Mouse (Mus musculus): ENCODE results near the gene Hyal1. TPM values are rescaled to one million over a fixed set of nuclear protein-coding genes. Genes with fewer than 3 reads are reported as not detected.

Gene Hyal1
- polyA plus RNA-seq (2015; fragmentation: Nextera tagmentation; extraction: Ambion mirVana) = 13.8 and 15.0 TPM in 2 replicates

DNA sequence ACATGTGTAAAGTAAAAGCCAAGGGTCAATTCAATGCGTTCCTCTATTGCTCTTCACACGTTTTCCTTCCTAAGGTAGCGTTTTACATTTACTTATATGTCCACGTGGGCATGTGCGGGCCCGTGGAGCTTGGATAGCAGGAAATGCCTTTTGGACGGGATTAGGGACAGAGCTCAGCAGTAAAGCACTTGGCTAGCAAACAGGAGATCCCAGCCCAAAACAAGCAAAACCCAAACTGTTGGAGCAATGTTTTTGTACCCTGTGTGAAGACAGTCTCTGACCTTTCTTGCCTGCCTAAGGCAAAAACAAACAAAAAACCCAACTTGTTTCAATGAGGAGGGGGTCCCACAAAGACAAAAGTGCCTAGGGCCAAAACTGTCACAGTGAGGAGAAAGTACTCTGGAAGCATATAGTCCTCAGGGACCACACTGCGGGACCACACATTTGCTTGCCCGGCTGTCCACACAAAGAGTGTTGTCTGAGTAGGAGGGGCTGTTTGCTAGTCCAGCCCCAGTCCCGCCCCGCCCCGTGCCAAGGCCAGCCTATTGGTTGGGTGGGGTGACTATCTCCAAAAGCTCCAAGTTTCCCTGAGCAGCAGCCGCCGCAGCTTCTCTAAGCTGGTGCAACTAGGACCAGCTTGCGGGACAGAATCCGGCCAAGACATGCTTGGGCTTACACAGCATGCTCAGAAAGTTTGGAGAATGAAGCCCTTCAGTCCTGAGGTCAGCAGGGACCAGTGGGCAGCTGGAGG is at the start of gene Hyal1:
Gene Hyal1 (plus strand): TSS at position 571 of the 751 bp plus-strand sequence.
- Histone ChIP-seq H3K4me1 (peaks cover 55% of the 10 kb centered on the region), H3K27me3 (no peaks in the 10 kb centered on the region), H3K27ac (peak within 1 kb of the TSS; percentile 83), H3K9ac (peak within 1 kb of the TSS; percentile 72), H3K4me3 (peak within 1 kb of the TSS; percentile 47), H3K9me3 (no peaks in the 10 kb centered on the region), H3K36me3 (peaks cover 30% of the 10 kb centered on the region), H3K4me2 (peak within 1 kb of the TSS; percentile 64)
- peak; percentile 66 for ATAC-seq (ENCODE audit: insufficient number of reproducible peaks, insufficient read depth, low FRiP score, low TSS enrichment, low read depth)
- 16% methylated on average over 16 of the region's 16 CpGs for WGBS

DNA sequence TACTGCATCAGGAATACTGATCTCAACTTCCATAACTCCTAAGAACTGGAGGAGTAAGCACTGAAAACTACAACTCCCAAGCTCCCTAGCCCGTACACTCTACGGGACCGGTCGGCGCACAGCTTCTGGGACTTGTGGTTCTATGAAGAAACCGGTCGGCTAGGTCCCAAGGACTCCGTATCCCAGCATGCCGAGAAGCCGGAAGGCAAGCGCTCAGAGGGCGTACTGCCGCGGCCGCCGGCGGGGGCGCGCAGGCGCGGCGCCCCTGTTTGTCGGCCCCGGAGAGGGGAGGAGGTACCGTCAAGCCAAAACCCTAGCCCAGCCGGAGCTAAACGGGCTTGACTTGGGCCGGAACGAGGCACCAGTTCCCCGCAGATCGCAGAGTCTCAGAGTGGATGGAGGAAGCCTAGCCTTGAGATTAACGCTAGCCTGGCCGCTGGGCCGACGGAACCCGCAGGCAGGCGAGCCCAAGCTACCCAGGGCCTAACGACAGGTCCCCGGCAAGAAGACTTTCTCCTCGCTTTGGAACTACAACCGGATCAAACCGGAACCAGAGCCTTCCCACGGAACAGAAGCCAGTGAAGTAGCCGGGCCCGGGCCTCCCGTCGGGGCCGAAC is 42.8 kb upstream of the Hyal1 start, which contains the start of gene Tmem115:
Gene Tmem115 (plus strand): TSS at position 155 of the 617 bp plus-strand sequence.
- H3K27ac ChIP-seq = peak within 1 kb of the TSS; percentile 85
- peaks cover 27% of the 10 kb centered on the region for H3K4me1 ChIP-seq
- WGBS = under 1% methylated on average over 48 of the region's 48 CpGs
- no peaks in the 10 kb centered on the region for H3K9me3 ChIP-seq
- peaks cover 4% of the 10 kb centered on the region; the same call in 1 of the 2 replicates for H3K27me3 ChIP-seq
- ATAC-seq (ENCODE audit: insufficient number of reproducible peaks, insufficient read depth, low FRiP score, low TSS enrichment, low read depth) = peak; percentile 96
- H3K36me3 ChIP-seq = peaks cover 23% of the 10 kb centered on the region
- H3K9ac ChIP-seq = peak within 1 kb of the TSS; percentile 89
- H3K4me2 ChIP-seq = peak within 1 kb of the TSS; percentile 96
- H3K4me3 ChIP-seq = peak within 1 kb of the TSS; percentile 94

DNA sequence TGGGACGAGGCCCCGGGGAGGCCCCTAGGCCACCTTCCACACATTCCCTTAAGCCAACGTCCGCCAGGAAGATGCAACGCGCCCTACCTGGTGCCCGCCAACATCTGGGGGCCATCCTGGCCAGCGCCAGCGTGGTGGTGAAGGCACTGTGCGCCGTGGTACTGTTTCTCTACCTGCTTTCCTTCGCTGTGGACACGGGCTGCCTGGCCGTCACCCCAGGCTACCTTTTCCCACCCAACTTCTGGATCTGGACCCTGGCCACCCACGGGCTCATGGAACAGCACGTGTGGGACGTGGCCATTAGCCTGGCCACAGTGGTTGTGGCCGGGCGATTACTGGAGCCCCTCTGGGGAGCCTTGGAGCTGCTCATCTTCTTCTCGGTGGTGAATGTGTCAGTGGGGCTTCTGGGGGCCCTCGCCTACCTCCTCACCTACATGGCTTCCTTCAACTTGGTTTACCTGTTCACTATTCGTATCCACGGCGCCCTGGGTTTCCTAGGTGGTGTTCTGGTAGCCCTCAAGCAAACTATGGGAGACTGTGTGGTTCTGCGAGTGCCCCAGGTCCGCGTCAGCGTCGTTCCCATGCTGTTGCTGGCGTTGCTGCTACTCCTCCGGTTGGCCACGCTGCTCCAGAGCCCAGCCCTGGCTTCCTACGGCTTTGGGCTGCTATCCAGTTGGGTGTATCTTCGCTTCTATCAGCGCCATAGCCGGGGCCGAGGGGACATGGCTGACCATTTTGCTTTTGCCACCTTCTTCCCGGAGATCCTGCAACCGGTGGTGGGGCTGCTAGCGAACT is 42.1 kb upstream of the Hyal1 start:
- under 1% methylated on average over 40 of the region's 40 CpGs for WGBS
- Histone ChIP-seq H3K9ac (peak overlapping the region; percentile 89), H3K27ac (peak overlapping the region; percentile 85), H3K9me3 (no peaks in the 10 kb centered on the region), H3K27me3 (peaks cover 4% of the 10 kb centered on the region; the same call in 1 of the 2 replicates), H3K4me3 (peak overlapping the region; percentile 94), H3K36me3 (peaks cover 30% of the 10 kb centered on the region), H3K4me1 (peaks cover 27% of the 10 kb centered on the region), H3K4me2 (peak overlapping the region; percentile 96)
- no peak for ATAC-seq (ENCODE audit: insufficient number of reproducible peaks, insufficient read depth, low FRiP score, low TSS enrichment, low read depth)

DNA sequence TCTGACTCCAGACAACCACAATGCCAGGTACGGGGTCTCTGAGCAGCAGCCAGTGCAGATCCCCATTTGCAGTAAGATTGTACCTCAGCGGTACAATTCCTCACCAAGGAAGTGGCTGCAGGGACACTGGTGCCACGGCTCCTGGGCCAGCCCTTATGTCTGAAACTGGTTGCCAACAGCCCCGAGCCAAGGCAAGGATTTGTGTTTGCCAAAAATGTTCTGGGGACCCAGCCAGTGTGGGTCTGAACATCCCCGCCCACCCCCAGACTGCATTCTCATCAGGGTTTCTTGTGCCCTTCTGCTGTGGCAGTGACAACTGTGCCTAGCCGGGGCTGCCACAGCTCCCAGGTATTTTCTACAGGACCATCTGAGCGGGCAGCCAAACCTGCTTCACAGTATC is 38.5 kb upstream of the Hyal1 start:
- WGBS = 93% methylated on average over 7 of the region's 7 CpGs
- Histone ChIP-seq H3K9me3 (no peaks in the 10 kb centered on the region), H3K4me3 (no peak overlapping the region), H3K27ac (no peak overlapping the region), H3K4me1 (peaks cover 48% of the 10 kb centered on the region), H3K4me2 (no peak overlapping the region), H3K9ac (no peak overlapping the region), H3K27me3 (no peaks in the 10 kb centered on the region), H3K36me3 (peaks cover 36% of the 10 kb centered on the region)
- ATAC-seq (ENCODE audit: insufficient number of reproducible peaks, insufficient read depth, low FRiP score, low TSS enrichment, low read depth) = no peak

DNA sequence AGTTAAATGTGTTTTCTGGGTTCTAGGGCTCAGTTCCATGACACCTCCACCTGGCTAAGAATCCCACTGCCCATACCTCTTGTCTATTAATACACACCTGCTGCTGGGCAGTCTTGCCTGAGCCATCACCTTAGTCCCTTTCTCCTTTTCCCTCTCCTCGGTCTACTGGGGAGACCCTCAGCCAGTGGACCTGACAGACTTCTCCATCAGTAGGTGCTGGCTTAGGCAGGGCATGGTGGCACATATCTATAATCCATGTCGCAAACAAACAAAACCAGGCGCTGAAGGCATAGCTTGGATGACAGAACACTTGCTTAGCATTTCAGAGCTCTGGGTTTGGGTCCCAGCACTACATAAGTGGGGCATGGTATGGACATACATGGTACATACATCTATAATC is 38.0 kb upstream of the Hyal1 start:
- Histone ChIP-seq H3K9ac (no peak overlapping the region), H3K27ac (no peak overlapping the region), H3K4me1 (peaks cover 48% of the 10 kb centered on the region), H3K9me3 (no peaks in the 10 kb centered on the region), H3K4me3 (no peak overlapping the region), H3K4me2 (no peak overlapping the region), H3K36me3 (peaks cover 40% of the 10 kb centered on the region), H3K27me3 (no peaks in the 10 kb centered on the region)
- no peak for ATAC-seq (ENCODE audit: insufficient number of reproducible peaks, insufficient read depth, low FRiP score, low TSS enrichment, low read depth)
- 91% methylated on average over 3 of the region's 3 CpGs for WGBS

DNA sequence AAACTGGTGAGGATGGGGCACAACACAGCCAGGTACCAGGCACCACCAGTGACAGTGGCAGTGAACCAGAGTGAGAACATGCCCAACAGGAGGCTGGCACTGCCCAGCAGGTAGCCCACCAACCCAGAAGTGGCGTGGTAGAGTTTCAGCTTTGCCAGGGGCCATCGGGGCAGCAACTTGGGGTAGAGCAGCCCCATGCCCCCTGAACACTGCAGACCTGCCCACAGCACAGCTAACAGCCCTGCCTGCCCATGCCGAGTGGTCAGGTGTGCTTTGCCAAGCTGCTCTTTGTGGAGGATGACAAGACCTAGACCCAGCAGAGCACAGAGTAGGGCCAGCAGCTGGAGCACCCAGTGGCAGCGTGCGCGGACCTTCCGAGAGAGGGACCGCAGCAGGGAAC is 36.8 kb upstream of the Hyal1 start:
- peaks cover 48% of the 10 kb centered on the region for H3K4me1 ChIP-seq
- no peak for ATAC-seq (ENCODE audit: insufficient number of reproducible peaks, insufficient read depth, low FRiP score, low TSS enrichment, low read depth)
- peaks cover 51% of the 10 kb centered on the region for H3K36me3 ChIP-seq
- H3K9ac ChIP-seq = no peak overlapping the region
- 93% methylated on average over 8 of the region's 8 CpGs for WGBS
- no peak overlapping the region for H3K4me3 ChIP-seq
- H3K4me2 ChIP-seq = no peak overlapping the region
- no peak overlapping the region for H3K27ac ChIP-seq
- no peaks in the 10 kb centered on the region for H3K9me3 ChIP-seq
- H3K27me3 ChIP-seq = no peaks in the 10 kb centered on the region

DNA sequence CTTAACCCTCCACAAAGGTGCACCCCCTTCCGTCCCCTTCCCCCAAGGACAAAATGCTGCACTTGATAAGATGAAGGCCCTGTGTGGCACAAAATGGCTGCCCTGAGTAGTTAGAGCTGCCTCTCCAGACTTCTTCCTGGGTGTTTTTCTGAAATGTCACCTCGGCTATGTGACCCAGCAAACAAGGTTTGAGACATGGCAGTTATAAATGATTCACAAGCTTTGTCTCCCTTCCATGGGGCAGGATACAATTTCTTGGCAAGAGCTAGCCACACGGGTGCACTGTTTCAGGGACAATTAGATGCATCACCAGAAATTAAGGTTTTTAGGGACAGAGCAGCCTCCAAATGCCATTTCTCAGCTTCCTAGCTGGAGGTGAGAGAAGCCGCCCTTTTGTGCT is 36.3 kb upstream of the Hyal1 start:
- WGBS = 77% methylated on average over 4 of the region's 4 CpGs
- Histone ChIP-seq H3K4me3 (no peak overlapping the region), H3K27ac (no peak overlapping the region), H3K36me3 (peaks cover 56% of the 10 kb centered on the region), H3K9me3 (no peaks in the 10 kb centered on the region), H3K4me2 (peak overlapping the region; percentile 79), H3K4me1 (peaks cover 47% of the 10 kb centered on the region), H3K27me3 (no peaks in the 10 kb centered on the region), H3K9ac (peak overlapping the region; percentile 70)
- ATAC-seq (ENCODE audit: insufficient number of reproducible peaks, insufficient read depth, low FRiP score, low TSS enrichment, low read depth) = no peak

DNA sequence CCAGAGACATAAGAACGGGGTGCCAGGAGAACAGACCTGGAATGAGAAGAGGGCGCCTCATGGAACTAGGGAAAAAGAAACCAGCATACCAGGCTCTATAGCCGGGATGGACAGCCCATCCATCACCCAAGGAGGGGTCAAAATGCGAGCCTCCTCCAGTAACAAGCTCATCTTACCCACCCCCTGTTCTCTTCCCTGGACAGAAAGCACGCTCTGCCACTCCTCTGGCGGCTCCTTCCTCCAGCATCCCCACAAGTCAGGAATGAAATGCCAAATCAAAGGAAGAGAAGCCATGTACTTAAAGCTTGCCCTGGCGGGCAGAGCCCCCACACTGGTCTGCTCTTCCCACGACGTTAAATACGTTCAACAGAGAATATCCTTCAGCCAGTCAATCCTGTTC is 35.7 kb upstream of the Hyal1 start:
- Histone ChIP-seq H3K9ac (peak overlapping the region; percentile 70), H3K4me3 (peak overlapping the region; percentile 69), H3K4me1 (peaks cover 45% of the 10 kb centered on the region), H3K27ac (0 out of 2 replicates have a peak overlapping the region, but pooled peaks have one; percentile 39), H3K36me3 (peaks cover 57% of the 10 kb centered on the region), H3K4me2 (peak overlapping the region; percentile 79), H3K9me3 (no peaks in the 10 kb centered on the region), H3K27me3 (no peaks in the 10 kb centered on the region)
- ATAC-seq (ENCODE audit: insufficient number of reproducible peaks, insufficient read depth, low FRiP score, low TSS enrichment, low read depth) = no peak
- WGBS = 39% methylated on average over 10 of the region's 10 CpGs

DNA sequence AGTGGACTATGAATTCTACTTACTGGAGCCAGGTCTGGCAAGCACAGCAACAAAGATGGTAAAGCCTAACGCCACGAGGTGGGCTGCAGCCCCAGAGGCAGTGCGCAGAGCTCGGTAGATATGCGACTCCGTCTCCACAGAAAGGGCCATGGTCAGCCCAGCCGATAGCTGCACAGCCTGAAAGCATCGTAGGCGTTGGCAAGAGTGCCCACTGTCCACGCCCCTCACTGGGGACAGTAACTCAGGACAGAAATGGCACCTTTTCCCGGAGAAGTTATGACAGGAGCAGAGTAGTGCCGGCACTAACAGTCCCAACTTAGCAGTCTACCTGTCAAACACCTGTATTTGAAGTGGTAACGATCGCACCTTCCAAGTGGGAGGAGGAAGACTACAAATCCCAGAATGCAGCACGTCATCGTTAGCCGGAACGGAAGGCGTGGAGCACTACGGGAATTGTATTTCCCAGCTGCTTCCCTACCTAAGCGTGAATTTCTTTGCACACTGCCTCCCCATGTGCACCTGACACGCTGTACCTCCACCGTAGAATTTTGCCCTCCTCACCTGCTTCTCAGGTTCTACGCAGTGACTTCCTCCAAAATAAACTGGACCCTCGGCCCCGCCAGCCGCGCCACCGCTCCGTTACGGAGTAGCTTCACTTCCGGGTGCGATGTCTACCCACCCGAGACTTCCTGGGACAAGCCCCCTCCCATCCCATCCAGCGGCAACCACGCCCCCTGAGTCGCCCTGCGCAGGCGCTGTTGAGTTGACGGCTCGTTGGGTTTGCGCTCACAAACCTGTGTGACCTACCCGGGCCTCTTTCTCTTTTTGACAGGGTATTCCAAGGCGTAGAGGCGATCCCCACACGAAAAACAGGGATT is 35.0 kb upstream of the Hyal1 start, which contains the start of the genes Cyb561d2 and Nprl2:
Gene Cyb561d2 (minus strand): TSS at position 720 of the 878 bp plus-strand sequence.
Gene Nprl2 (plus strand): TSS at position 753 of the 878 bp plus-strand sequence.
- Histone ChIP-seq H3K4me1 (peaks cover 45% of the 10 kb centered on the region), H3K4me2 (peak within 1 kb of the TSS; percentile 79), H3K4me3 (peak within 1 kb of the TSS; percentile 69), H3K9me3 (no peaks in the 10 kb centered on the region), H3K9ac (peak within 1 kb of the TSS; percentile 76), H3K27me3 (no peaks in the 10 kb centered on the region), H3K36me3 (peaks cover 56% of the 10 kb centered on the region), H3K27ac (peak within 1 kb of the TSS; percentile 39; the same call in 1 of the 2 replicates)
- peak; percentile 74 for ATAC-seq (ENCODE audit: insufficient number of reproducible peaks, insufficient read depth, low FRiP score, low TSS enrichment, low read depth)
- WGBS = under 1% methylated on average over 46 of the region's 46 CpGs

DNA sequence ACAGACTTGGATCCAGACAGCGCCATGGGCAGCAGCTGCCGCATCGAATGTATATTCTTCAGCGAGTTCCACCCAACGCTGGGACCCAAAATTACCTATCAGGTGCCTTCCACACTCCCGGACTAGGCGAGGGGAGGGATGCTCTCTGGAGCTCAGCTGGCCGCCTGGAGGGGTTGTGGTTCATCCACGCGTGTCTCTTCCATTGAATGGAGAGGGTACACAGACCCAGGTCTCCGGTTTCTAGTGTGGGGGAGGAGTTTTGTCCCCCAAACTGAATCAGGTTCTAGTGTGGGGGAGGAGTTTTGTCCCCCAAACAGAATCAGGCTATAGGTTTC is 34.4 kb upstream of the Hyal1 start:
- Histone ChIP-seq H3K27me3 (no peaks in the 10 kb centered on the region), H3K9ac (peak overlapping the region; percentile 76), H3K4me1 (peaks cover 45% of the 10 kb centered on the region), H3K9me3 (no peaks in the 10 kb centered on the region), H3K36me3 (peaks cover 50% of the 10 kb centered on the region), H3K4me3 (peak overlapping the region; percentile 69), H3K4me2 (peak overlapping the region; percentile 79), H3K27ac (0 out of 2 replicates have a peak overlapping the region, but pooled peaks have one; percentile 39)
- ATAC-seq (ENCODE audit: insufficient number of reproducible peaks, insufficient read depth, low FRiP score, low TSS enrichment, low read depth) = no peak
- WGBS = 1% methylated on average over 11 of the region's 11 CpGs
